Mouse (Mus musculus) CH12.LX (cell line): ENCODE results near the gene Mgat4c. TPM values are rescaled to one million over a fixed set of nuclear protein-coding genes. Genes with fewer than 3 reads are reported as not detected.

Source experiments
- DNase-seq: peaks from one replicate; pipeline ENCODE4 v3.0.0-alpha.2; 2013; ENCODE audit errors: extremely low read depth
- H3K27ac ChIP-seq: 2 replicates; pipeline ENCODE4 v1.5.1; 2012; ENCODE audit warnings: low read depth, mild to moderate bottlenecking, control low read depth, moderate library complexity; ENCODE audit not compliant: insufficient read depth
- H3K27me3 ChIP-seq: replicated peaks from 2 replicates; pipeline ENCODE3; 2012; ENCODE audit warnings: inconsistent platforms
- H3K36me3 ChIP-seq, 2 experiments: replicated peaks in 1 of 2; 2 replicates each; pipeline versions ENCODE3 to v1.6.1; 2012; ENCODE audit warnings: inconsistent platforms in 1 of 2, low read length in 1 of 2, mild to moderate bottlenecking in 1 of 2, mixed read lengths in 1 of 2, moderate library complexity in 1 of 2; ENCODE audit not compliant: control insufficient read depth in 1 of 2, insufficient read depth in 1 of 2
- H3K4me1 ChIP-seq, 2 experiments: 2 replicates each; pipeline ENCODE4 v1.6.1; 2012; ENCODE audit warnings: inconsistent platforms in 1 of 2, moderate library complexity in 1 of 2; ENCODE audit not compliant: insufficient read depth in 2 of 2, control insufficient read depth in 1 of 2
- H3K4me2 ChIP-seq: 2 replicates; pipeline ENCODE4 v1.6.1; 2012; ENCODE audit warnings: low read depth, mild to moderate bottlenecking, control low read depth; ENCODE audit not compliant: poor library complexity, insufficient read depth, severe bottlenecking
- H3K4me3 ChIP-seq, 3 experiments: fragments of 150-350 bp in 1 of 3; sonication (generic) in 1 of 3; replicated peaks in 1 of 3; 2 replicates each; pipeline versions ENCODE3 to v1.5.1; 2011 to 2012; ENCODE audit warnings: low read depth in 2 of 3, low read length in 2 of 3, mild to moderate bottlenecking in 2 of 3, moderate library complexity in 2 of 3, control low read depth in 1 of 3, improper control_type of control experiment in 1 of 3, inconsistent platforms in 1 of 3, mixed read lengths in 1 of 3; ENCODE audit not compliant: poor library complexity in 1 of 3
- H3K79me2 ChIP-seq: replicated peaks from 2 replicates; pipeline ENCODE4 v1.6.1; 2012; ENCODE audit warnings: mild to moderate bottlenecking, moderate library complexity; ENCODE audit not compliant: control insufficient read depth, poor library complexity, insufficient read depth, severe bottlenecking; ENCODE audit errors: extremely low read depth
- H3K9ac ChIP-seq: 2 replicates; pipeline ENCODE4 v1.6.1; 2012; ENCODE audit warnings: low read depth, mild to moderate bottlenecking, control low read depth, moderate library complexity; ENCODE audit not compliant: insufficient read depth
- H3K9me3 ChIP-seq: replicated peaks from 2 replicates; pipeline ENCODE3; 2012; ENCODE audit warnings: low read length, inconsistent platforms, mixed read lengths
- BHLHE40 ChIP-seq: IDR thresholded peaks from 2 replicates; pipeline ENCODE4 v1.6.1; 2011; ENCODE audit warnings: mild to moderate bottlenecking, low read depth, low read length, improper control_type of control experiment
- CTCF ChIP-seq, 2 experiments: IDR thresholded peaks in 1 of 2; conservative IDR thresholded peaks in 1 of 2; 2 replicates each; pipeline ENCODE4 v1.5.1; 2011 to 2012; ENCODE audit warnings: low read depth in 2 of 2, low read length in 2 of 2, improper control_type of control experiment in 1 of 2, inconsistent platforms in 1 of 2, mild to moderate bottlenecking in 1 of 2, moderate library complexity in 1 of 2
- E2F4 ChIP-seq: IDR thresholded peaks from 2 replicates; pipeline ENCODE4 v1.6.1; 2011; ENCODE audit warnings: low read depth, low read length, improper control_type of control experiment; ENCODE audit not compliant: insufficient replicate concordance
- ETS1 ChIP-seq: conservative IDR thresholded peaks from 2 replicates; pipeline ENCODE4 v1.6.1; 2012; ENCODE audit warnings: low read depth, mild to moderate bottlenecking, inconsistent platforms, low read length, improper control_type of control experiment, moderate library complexity
- GABPA ChIP-seq: IDR thresholded peaks from 2 replicates; pipeline ENCODE4 v1.6.1; 2012; ENCODE audit warnings: low read depth, low read length, improper control_type of control experiment, inconsistent platforms; ENCODE audit not compliant: insufficient replicate concordance
- IRF4 ChIP-seq: IDR thresholded peaks from 2 replicates; pipeline ENCODE4 v1.6.1; 2014; ENCODE audit warnings: low read depth, mild to moderate bottlenecking, inconsistent platforms, low read length, improper control_type of control experiment
- JUN ChIP-seq: IDR thresholded peaks from 2 replicates; pipeline ENCODE4 v1.6.1; 2011; ENCODE audit warnings: low read depth, mild to moderate bottlenecking, low read length, improper control_type of control experiment, moderate library complexity; ENCODE audit not compliant: insufficient read depth
- KAT2A ChIP-seq: IDR thresholded peaks from 2 replicates; pipeline ENCODE4 v1.6.1; 2012; ENCODE audit warnings: low read length, improper control_type of control experiment, inconsistent platforms; ENCODE audit not compliant: insufficient replicate concordance
- MAX ChIP-seq: IDR thresholded peaks from 2 replicates; pipeline ENCODE4 v1.6.1; 2011; ENCODE audit warnings: low read length, improper control_type of control experiment
- MAZ ChIP-seq: IDR thresholded peaks from 2 replicates; pipeline ENCODE4 v1.6.1; 2012; ENCODE audit warnings: low read depth, mild to moderate bottlenecking, inconsistent platforms, low read length, improper control_type of control experiment, moderate library complexity
- NRF1 ChIP-seq: IDR thresholded peaks from 2 replicates; pipeline ENCODE4 v1.6.1; 2014; ENCODE audit warnings: low read depth, mild to moderate bottlenecking, inconsistent platforms, low read length, improper control_type of control experiment, moderate library complexity
- PAX5 ChIP-seq: IDR thresholded peaks from 2 replicates; pipeline ENCODE4 v1.6.1; 2012; ENCODE audit warnings: low read length, inconsistent platforms, mixed read lengths
- POLR2A ChIP-seq: IDR thresholded peaks from 2 replicates; pipeline ENCODE4 v1.6.1; 2011; ENCODE audit warnings: low read depth, mild to moderate bottlenecking, improper control_type of control experiment, low read length
- RAD21 ChIP-seq: IDR thresholded peaks from 2 replicates; pipeline ENCODE4 v1.6.1; 2011; ENCODE audit warnings: low read depth, mild to moderate bottlenecking, low read length, improper control_type of control experiment, moderate library complexity
- RCOR1 ChIP-seq: conservative IDR thresholded peaks from 2 replicates; pipeline ENCODE4 v1.6.1; 2012; ENCODE audit warnings: low read depth, mild to moderate bottlenecking, inconsistent platforms, low read length, improper control_type of control experiment
- SMC3 ChIP-seq: IDR thresholded peaks from 2 replicates; pipeline ENCODE4 v1.6.1; 2011; ENCODE audit warnings: low read depth, low read length, improper control_type of control experiment
- TCF12 ChIP-seq: IDR thresholded peaks from 2 replicates; pipeline ENCODE4 v1.6.1; 2014; ENCODE audit warnings: low read depth, mild to moderate bottlenecking, inconsistent platforms, low read length, improper control_type of control experiment
- UBTF ChIP-seq: IDR thresholded peaks from 2 replicates; pipeline ENCODE4 v1.6.1; 2012; ENCODE audit warnings: low read depth, mild to moderate bottlenecking, inconsistent platforms, low read length, improper control_type of control experiment, moderate library complexity
- USF1 ChIP-seq: IDR thresholded peaks from 2 replicates; pipeline ENCODE4 v1.6.1; 2014; ENCODE audit warnings: low read depth, mild to moderate bottlenecking, inconsistent platforms, low read length, improper control_type of control experiment
- USF2 ChIP-seq: conservative IDR thresholded peaks from 2 replicates; pipeline ENCODE4 v1.6.1; 2011; ENCODE audit warnings: low read depth, low read length, improper control_type of control experiment
- ZC3H11A ChIP-seq: IDR thresholded peaks from 2 replicates; pipeline ENCODE4 v1.6.1; 2012; ENCODE audit warnings: low read depth, mild to moderate bottlenecking, inconsistent platforms, low read length, improper control_type of control experiment
- ZMIZ1 ChIP-seq: IDR thresholded peaks from 2 replicates; pipeline ENCODE4 v1.6.1; 2012; ENCODE audit warnings: low read depth, mild to moderate bottlenecking, inconsistent platforms, low read length, improper control_type of control experiment
- ZNF384 ChIP-seq: IDR thresholded peaks from 2 replicates; pipeline ENCODE4 v1.6.1; 2012; ENCODE audit warnings: low read depth, low read length, improper control_type of control experiment, inconsistent platforms
- dilution Hi-C: fragments of 300-500 bp; cut with MboI; formaldehyde crosslinking; loops from 2 replicates; pipeline ENCODE4 v1.14.3; 2020; ENCODE audit warnings: low sequenced_read_pairs; ENCODE audit not compliant: extremely low pct_unique_long_range_greater_than_20kb, extremely low pct_ligation_motif_present
- in situ Hi-C: fragments of 300-500 bp; cut with MboI; formaldehyde crosslinking; loops from 3 replicates; pipeline ENCODE4 v1.14.3; 2019; ENCODE audit warnings: low sequenced_read_pairs, low pct_ligation_motif_present, low pct_unique_long_range_greater_than_20kb, mixed read lengths
- polyA plus RNA-seq: library from polyadenylated mRNA; unstranded; fragments of >175 nt; gene quantifications from 2 replicates; pipeline ENCODE4 v1.2.1, GENCODE M21; 2012; ENCODE audit warnings: low read depth; ENCODE audit not compliant: insufficient read length
- total RNA-seq, 2 experiments: library from RNA; depleted of rRNA; stranded (reverse); fragments of 300-350 nt in 1 of 2; fragments of >200 nt in 1 of 2; gene quantifications; 2 replicates each; pipeline ENCODE4 v1.2.3; 2012 to 2014

The Mgat4c gene
- total and polyA plus RNA-seq, 3 experiments, result not detected

DNA sequence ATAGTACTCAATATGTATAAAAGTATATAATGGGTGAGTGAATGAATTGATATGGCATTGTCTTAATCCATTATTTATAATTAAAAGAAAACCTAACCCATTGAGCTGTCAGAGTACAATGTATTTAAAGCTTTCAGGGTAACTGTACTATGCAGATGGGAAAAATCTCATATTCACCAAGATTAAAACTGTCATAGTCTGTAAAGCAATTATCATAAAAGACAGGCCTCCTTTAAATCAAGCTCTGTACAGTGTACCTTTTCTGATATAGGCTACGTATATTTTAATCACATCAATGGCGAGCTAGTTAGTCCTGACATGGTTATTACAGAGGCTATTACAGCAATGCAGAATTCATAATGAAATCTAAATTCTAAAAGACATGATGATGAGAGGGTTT lies 146.7 kb downstream of the Mgat4c start:
- no peak for TF ChIP-seq ETS1
- no peak for TF ChIP-seq BHLHE40
- no peak for TF ChIP-seq CTCF (conservative IDR thresholded peaks at IDR 0.05 in 1 of 2, IDR thresholded peaks at IDR 0.05 in 1 of 2; ENCODE audit: low read depth in 2 of 2, low read length in 2 of 2)
- no peak for TF ChIP-seq ZC3H11A
- no peak for TF ChIP-seq JUN
- no peak for TF ChIP-seq MAZ
- no peak for TF ChIP-seq GABPA
- TF ChIP-seq ZNF384, result no peak
- no peak for TF ChIP-seq IRF4
- no peak for TF ChIP-seq ZMIZ1
- no peak for TF ChIP-seq UBTF
- TF ChIP-seq KAT2A, result no peak
- no peak for TF ChIP-seq E2F4
- TF ChIP-seq MAX, result no peak
- H3K27ac ChIP-seq, result no peak overlapping the region
- in situ Hi-C loops, result no loop called here

DNA sequence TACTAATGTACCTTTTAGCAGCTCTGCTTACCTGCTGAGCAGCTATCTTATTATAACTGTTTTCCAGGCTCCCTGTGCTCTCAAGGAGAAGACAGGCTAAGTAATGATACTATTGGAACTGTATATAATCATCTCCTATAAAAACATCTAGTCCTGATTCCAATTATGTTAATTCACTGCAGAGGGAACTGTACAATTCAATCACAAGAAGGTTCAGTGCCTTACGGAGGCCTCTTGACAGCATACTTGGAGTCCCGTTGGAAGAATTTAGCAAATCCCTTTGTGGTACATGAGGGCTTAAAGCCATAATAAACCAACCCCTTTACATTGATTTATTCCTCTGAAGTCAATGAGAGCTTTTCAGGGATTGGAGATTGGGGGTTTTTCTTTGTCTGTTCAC lies 174.8 kb downstream of the Mgat4c start:
- Histone ChIP-seq H3K27ac (no peak overlapping the region), H3K36me3 (no peaks in the 10 kb centered on the region), H3K9ac (no peak overlapping the region), H3K27me3 (no peaks in the 10 kb centered on the region), H3K9me3 (peaks cover 21% of the 10 kb centered on the region), H3K4me3 (no peak overlapping the region), H3K4me1 (no peaks in the 10 kb centered on the region), H3K4me2 (no peak overlapping the region), H3K79me2 (no peaks in the 10 kb centered on the region)
- no peak for DNase-seq
- dilution Hi-C loops (no loop called here), in situ Hi-C loops (no loop called here)
- TF ChIP-seq TCF12 (no peak), MAX (no peak), USF2 (no peak), SMC3 (no peak), RAD21 (no peak), PAX5 (no peak), IRF4 (no peak), KAT2A (no peak), ZNF384 (no peak), E2F4 (no peak), USF1 (no peak), POLR2A (no peak), RCOR1 (no peak), NRF1 (no peak), MAZ (no peak)

More for the DNA sequence above, 146.7 kb downstream of the Mgat4c start:
- H3K9ac ChIP-seq, result no peak overlapping the region
- H3K27me3 ChIP-seq, result no peaks in the 10 kb centered on the region
- peaks cover 13% of the 10 kb centered on the region for H3K9me3 ChIP-seq
- no peaks in the 10 kb centered on the region for H3K36me3 ChIP-seq
- dilution Hi-C loops, result no loop called here
- no peak overlapping the region for H3K4me3 ChIP-seq
- DNase-seq, result no peak
- no peaks in the 10 kb centered on the region for H3K79me2 ChIP-seq
- H3K4me2 ChIP-seq, result no peak overlapping the region
- no peaks in the 10 kb centered on the region for H3K4me1 ChIP-seq
